Mouse (Mus musculus) CD4-positive helper T cell, adult 2 months (primary cell): ENCODE results near the gene Dhh.

Source experiments
- DNase-seq: peaks from one replicate; pipeline ENCODE4 v3.0.0-alpha.2; 2012; ENCODE audit warnings: low read depth, missing footprints, low spot score

Dhh gene

GRCm38 (mm10) chr15:98851229-98851818 is 47.0 kb downstream of the Dhh start:
- no peak for DNase-seq

- DNase-seq, result no peak
These were observed 47.7 kb downstream of the Dhh start for GRCm38 (mm10) chr15:98850668-98851067.

- no peak for DNase-seq
These were observed 48.3 kb downstream of the Dhh start for GRCm38 (mm10) chr15:98849956-98850600.

GRCm38 (mm10) chr15:98849165-98849564 is 49.2 kb downstream of the Dhh start:
- no peak for DNase-seq

GRCm38 (mm10) chr15:98846140-98846539 is 52.2 kb downstream of the Dhh start:
- DNase-seq, result no peak

- DNase-seq, result no peak
These were observed 53.2 kb downstream of the Dhh start for GRCm38 (mm10) chr15:98845149-98845548.

- DNase-seq, result no peak
These were observed 54.6 kb downstream of the Dhh start for GRCm38 (mm10) chr15:98843595-98844223.
